Mouse (Mus musculus) forebrain, embryonic 14.5 days (tissue): ENCODE results near the gene Gm4177. TPM values are rescaled to one million over a fixed set of nuclear protein-coding genes. Genes with fewer than 3 reads are reported as not detected.
"Not testable (repeated sequence)": the region's sequence is repeated elsewhere in the genome, so short reads cannot be mapped to it uniquely, and the experiment has no call there.

Experiments
- ATAC-seq: fragments of 200-750 bp; cut with Nextera tagmentation; 2 replicates; pipeline ENCODE4 v1.8.0; 2017; ENCODE audit warnings: mild to moderate bottlenecking, moderate library complexity
- DNase-seq: peaks from one replicate; pipeline ENCODE4 v3.0.0-alpha.2; 2015; ENCODE audit warnings: low spot score
- H3K27ac ChIP-seq: fragments of 300-500 bp; sonication (generic); 2 replicates; pipeline ENCODE4 v1.5.1; 2014; ENCODE audit warnings: low read depth, mild to moderate bottlenecking, control low read depth, low read length, moderate library complexity
- H3K27me3 ChIP-seq: fragments of 300-500 bp; sonication (generic); replicated peaks from 2 replicates; pipeline ENCODE4 v1.6.1; 2014; ENCODE audit warnings: low read length, control low read depth, mixed read lengths; ENCODE audit not compliant: control insufficient read depth, insufficient read depth
- H3K36me3 ChIP-seq: fragments of 300-500 bp; sonication (generic); 2 replicates; pipeline ENCODE4 v1.6.1; 2014; ENCODE audit warnings: low read length, control low read depth; ENCODE audit not compliant: control insufficient read depth, insufficient read depth
- H3K4me1 ChIP-seq: fragments of 300-500 bp; sonication (generic); 2 replicates; pipeline ENCODE4 v1.6.1; 2014; ENCODE audit warnings: antibody characterized with exemption, low read length, control low read depth; ENCODE audit not compliant: control insufficient read depth, insufficient read depth
- H3K4me2 ChIP-seq: fragments of 300-500 bp; sonication (generic); 2 replicates; pipeline ENCODE4 v1.6.1; 2014; ENCODE audit warnings: mild to moderate bottlenecking, control low read depth, low read length
- H3K4me3 ChIP-seq: fragments of 300-500 bp; sonication (generic); 2 replicates; pipeline ENCODE4 v1.5.1; 2014; ENCODE audit warnings: low read depth, low read length, control low read depth
- H3K9ac ChIP-seq: fragments of 300-500 bp; sonication (generic); 2 replicates; pipeline ENCODE4 v1.6.1; 2014; ENCODE audit warnings: mild to moderate bottlenecking, low read length, control low read depth, moderate library complexity
- H3K9me3 ChIP-seq: fragments of 300-500 bp; sonication (generic); replicated peaks from 2 replicates; pipeline ENCODE4 v1.6.1; 2016; ENCODE audit warnings: low read length, control low read depth, mixed read lengths; ENCODE audit not compliant: control insufficient read depth
- WGBS: fragments of 180-500 bp; shearing (Covaris S2); extraction: QIAGEN DNeasy Blood & Tissue Kit; methylation state at CpG from one replicate; pipeline ENCODE4 v1.1.7; 2014; 5-methylcytosine and 5-hydroxymethylcytosine counted together
- polyA plus RNA-seq: library from polyadenylated mRNA; unstranded; fragments of >200 nt; fragmentation: Nextera tagmentation; extraction: Ambion mirVana; gene quantifications from 2 replicates; pipeline ENCODE4 v1.2.1, GENCODE M21; 2014

Gene Gm4177
- not detected in 2 replicates for polyA plus RNA-seq

DNA sequence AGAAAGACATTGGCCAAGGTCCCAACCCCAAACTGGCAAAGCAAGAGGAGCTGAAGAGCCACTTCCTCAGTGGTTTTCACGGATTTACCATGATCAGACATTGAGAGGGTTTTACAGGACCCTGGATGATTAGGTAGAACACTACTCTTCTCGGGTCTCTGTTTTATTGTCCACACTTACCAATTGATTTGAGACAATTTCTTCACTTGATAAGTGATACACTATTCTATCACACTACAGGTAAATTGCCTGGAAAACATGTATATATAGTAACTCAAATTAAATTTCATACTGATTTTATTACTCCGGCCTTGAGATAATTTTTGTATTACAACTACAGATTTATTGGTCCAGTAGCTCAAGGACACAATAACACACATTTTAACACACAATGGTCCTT is at the start of gene Gm4177:
Gm4177 (minus strand) TSS at position 101 of the 400 bp plus-strand sequence.
- not testable (repeated sequence) for H3K4me3 ChIP-seq, H3K9ac ChIP-seq, H3K27ac ChIP-seq, H3K27me3 ChIP-seq, DNase-seq, H3K9me3 ChIP-seq, ATAC-seq, H3K4me1 ChIP-seq, H3K4me2 ChIP-seq, H3K36me3 ChIP-seq
- WGBS = no CpG with 5 or more reads among the region's 3 CpGs

DNA sequence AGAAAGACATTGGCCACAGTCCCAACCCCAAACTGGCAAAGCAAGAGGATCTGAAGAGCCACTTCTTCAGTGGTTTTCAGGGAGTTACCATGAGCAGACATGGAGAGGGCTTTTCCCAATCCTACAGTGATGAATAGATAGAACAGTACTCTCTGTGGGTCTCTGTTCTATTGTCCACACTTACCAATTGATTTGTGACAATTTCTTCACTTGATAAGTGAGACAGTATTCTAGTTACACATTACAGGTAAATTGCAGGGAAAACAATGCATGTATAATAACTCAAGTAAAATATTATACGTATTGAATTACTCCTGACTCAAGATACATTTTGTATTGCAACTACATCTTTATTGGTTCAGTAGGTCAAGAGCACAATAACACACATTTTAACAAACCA is 47.6 kb upstream of the Gm4177 start, which contains the start of gene Gm5725:
Gm5725 (minus strand) TSS at position 101 of the 400 bp plus-strand sequence.
- not testable (repeated sequence) for H3K4me1 ChIP-seq, H3K9me3 ChIP-seq, ATAC-seq, DNase-seq, H3K36me3 ChIP-seq, H3K27ac ChIP-seq, H3K4me3 ChIP-seq, H3K4me2 ChIP-seq, H3K9ac ChIP-seq, H3K27me3 ChIP-seq
- no CpG with 5 or more reads among the region's 1 CpGs for WGBS

DNA sequence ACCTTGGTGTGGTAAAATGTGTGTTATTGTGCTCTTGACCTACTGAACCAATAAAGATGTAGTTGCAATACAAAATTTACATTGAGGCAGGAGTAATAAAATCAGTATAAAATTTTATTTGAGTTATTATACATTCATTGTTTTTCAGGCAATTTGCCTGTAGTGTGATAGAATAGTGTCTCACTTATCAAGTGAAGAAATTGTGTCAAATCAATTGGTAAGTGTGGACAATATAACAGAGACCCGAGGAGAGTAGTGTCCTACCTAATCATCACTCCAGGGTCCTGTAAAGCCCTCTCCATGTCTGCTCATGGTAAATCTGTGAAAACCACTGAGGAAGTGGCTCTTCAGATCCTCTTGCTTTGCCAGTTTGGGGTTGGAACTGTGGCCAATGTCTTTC is 35.5 kb upstream of the Gm4177 start, which contains the start of gene Vmn1r135:
Vmn1r135 (plus strand) TSS at position 301 of the 400 bp plus-strand sequence.
- not testable (repeated sequence) for H3K9me3 ChIP-seq, DNase-seq, H3K9ac ChIP-seq, H3K4me1 ChIP-seq, H3K27me3 ChIP-seq, H3K4me2 ChIP-seq, H3K27ac ChIP-seq, H3K36me3 ChIP-seq, ATAC-seq, H3K4me3 ChIP-seq
- WGBS = no CpG with 5 or more reads among the region's 1 CpGs

DNA sequence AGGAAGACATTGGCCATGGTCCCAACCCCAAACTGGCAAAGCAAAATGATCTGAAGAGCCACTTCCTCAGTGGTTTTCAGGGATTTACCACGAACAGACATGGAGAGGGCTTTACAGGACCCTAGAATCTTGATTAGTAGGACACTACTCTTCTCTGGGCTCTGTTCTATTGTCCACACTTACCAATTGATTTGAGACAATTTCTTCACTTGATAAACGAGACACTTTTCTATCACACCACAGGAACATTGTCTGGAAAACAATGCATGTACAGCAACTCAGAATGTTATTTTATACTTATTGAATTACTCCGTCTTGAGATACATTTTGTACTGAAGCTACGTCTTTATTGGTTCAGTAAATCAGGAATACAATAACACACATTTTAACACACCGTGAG is 35.2 kb downstream of the Gm4177 start, which contains the start of gene Gm4175:
Gm4175 (minus strand) TSS at position 101 of the 400 bp plus-strand sequence.
- H3K4me3 ChIP-seq, H3K27me3 ChIP-seq, ATAC-seq, H3K36me3 ChIP-seq, DNase-seq, H3K9me3 ChIP-seq, H3K4me1 ChIP-seq, H3K9ac ChIP-seq, H3K4me2 ChIP-seq, H3K27ac ChIP-seq: not testable (repeated sequence)
- no CpG with 5 or more reads among the region's 5 CpGs for WGBS

Other genes with a start within 250 kb of the Gm4177 start
- not detected in 2 replicates for gene Vmn1r132, start 182.6 kb downstream of the Gm4177 start, polyA plus RNA-seq
- gene Gm4175, start 35.3 kb downstream of the Gm4177 start, polyA plus RNA-seq = not detected in 2 replicates
- not detected in 2 replicates for gene Vmn1r135, start 35.6 kb upstream of the Gm4177 start, polyA plus RNA-seq
- gene Gm5725, start 47.5 kb upstream of the Gm4177 start, polyA plus RNA-seq = not detected in 2 replicates
- not detected in 2 replicates for gene Gm5891, start 124.6 kb upstream of the Gm4177 start, polyA plus RNA-seq
- not detected in 2 replicates for gene Vmn1r137, start 197.9 kb upstream of the Gm4177 start, polyA plus RNA-seq
- gene Vmn1r138, start 232.2 kb upstream of the Gm4177 start, polyA plus RNA-seq = not detected in 2 replicates